Mouse (Mus musculus): ENCODE results near the gene Ntrk2.
A peak's percentile ranks its signal among the peaks of the same experiment; 100 is the strongest.

The Ntrk2 gene

GRCm38 (mm10) chr13:58923496-58923895 lies 117.1 kb downstream of the Ntrk2 start:
- DNase-seq (ENCODE audit: low read depth, low spot score): no peak

- DNase-seq (ENCODE audit: low read depth, low spot score): no peak
Measured at GRCm38 (mm10) chr13:58924486-58924885, 118.1 kb downstream of the Ntrk2 start.

- DNase-seq (ENCODE audit: low read depth, low spot score): no peak
Measured at GRCm38 (mm10) chr13:58927186-58927585, 120.8 kb downstream of the Ntrk2 start.

GRCm38 (mm10) chr13:58927656-58928226 lies 121.4 kb downstream of the Ntrk2 start:
- peak; percentile 66 for DNase-seq (ENCODE audit: low read depth, low spot score)

GRCm38 (mm10) chr13:58928668-58929436 lies 122.5 kb downstream of the Ntrk2 start:
- DNase-seq (ENCODE audit: low read depth, low spot score): no peak

GRCm38 (mm10) chr13:58930161-58930560 lies 123.8 kb downstream of the Ntrk2 start:
- no peak for DNase-seq (ENCODE audit: low read depth, low spot score)

GRCm38 (mm10) chr13:58933126-58933525 lies 126.8 kb downstream of the Ntrk2 start:
- no peak for DNase-seq (ENCODE audit: low read depth, low spot score)

GRCm38 (mm10) chr13:58934576-58935110 lies 128.3 kb downstream of the Ntrk2 start:
- no peak for DNase-seq (ENCODE audit: low read depth, low spot score)

GRCm38 (mm10) chr13:58935956-58936495 lies 129.7 kb downstream of the Ntrk2 start:
- DNase-seq (ENCODE audit: low read depth, low spot score): no peak

GRCm38 (mm10) chr13:58937884-58938283 lies 131.5 kb downstream of the Ntrk2 start:
- DNase-seq (ENCODE audit: low read depth, low spot score): no peak

GRCm38 (mm10) chr13:58938464-58938863 lies 132.1 kb downstream of the Ntrk2 start:
- no peak for DNase-seq (ENCODE audit: low read depth, low spot score)

GRCm38 (mm10) chr13:58940208-58940607 lies 133.8 kb downstream of the Ntrk2 start:
- no peak for DNase-seq (ENCODE audit: low read depth, low spot score)

GRCm38 (mm10) chr13:58940798-58941197 lies 134.4 kb downstream of the Ntrk2 start:
- DNase-seq (ENCODE audit: low read depth, low spot score): peak; percentile 78

- DNase-seq (ENCODE audit: low read depth, low spot score): no peak
Measured at GRCm38 (mm10) chr13:58945781-58946180, 139.4 kb downstream of the Ntrk2 start.

GRCm38 (mm10) chr13:58946589-58946988 lies 140.2 kb downstream of the Ntrk2 start:
- no peak for DNase-seq (ENCODE audit: low read depth, low spot score)

- no peak for DNase-seq (ENCODE audit: low read depth, low spot score)
Measured at GRCm38 (mm10) chr13:58947056-58947455, 140.7 kb downstream of the Ntrk2 start.

GRCm38 (mm10) chr13:58954331-58954730 lies 148.0 kb downstream of the Ntrk2 start:
- DNase-seq (ENCODE audit: low read depth, low spot score): peak; percentile 35

GRCm38 (mm10) chr13:58954764-58955163 lies 148.4 kb downstream of the Ntrk2 start:
- peak; percentile 76 for DNase-seq (ENCODE audit: low read depth, low spot score)

- DNase-seq (ENCODE audit: low read depth, low spot score): no peak
Measured at GRCm38 (mm10) chr13:58955237-58955777, 148.9 kb downstream of the Ntrk2 start.

GRCm38 (mm10) chr13:58958171-58958904 lies 152.0 kb downstream of the Ntrk2 start:
- DNase-seq (ENCODE audit: low read depth, low spot score): no peak

GRCm38 (mm10) chr13:58960321-58960720 lies 154.0 kb downstream of the Ntrk2 start:
- no peak for DNase-seq (ENCODE audit: low read depth, low spot score)
